Mouse (Mus musculus) splenic B cell, adult 2 months (primary cell): Measurements from ENCODE around the gene Ubr1.

Experiments
- DNase-seq: peaks from one replicate; pipeline ENCODE4 v3.0.0-alpha.2; 2011; ENCODE audit warnings: low read depth, low spot score
- H3K27me3 ChIP-seq: 2 replicates; pipeline ENCODE4 v1.6.1; 2012; ENCODE audit warnings: mild to moderate bottlenecking, low read length, moderate library complexity, mixed read lengths; ENCODE audit not compliant: control insufficient read depth, poor library complexity, insufficient read depth, severe bottlenecking
- H3K36me3 ChIP-seq: 2 replicates; pipeline ENCODE4 v1.6.1; 2012; ENCODE audit warnings: mild to moderate bottlenecking, low read length, moderate library complexity, mixed read lengths; ENCODE audit not compliant: control insufficient read depth, poor library complexity, insufficient read depth, severe bottlenecking

Ubr1 gene

GRCm38 (mm10) chr2:120852626-120853025, 117.9 kb downstream of the Ubr1 start:
- peak; percentile 23 for DNase-seq
- H3K27me3 ChIP-seq: no peaks in the 10 kb centered on the region
- H3K36me3 ChIP-seq: no peaks in the 10 kb centered on the region

GRCm38 (mm10) chr2:120850424-120851082, 120.0 kb downstream of the Ubr1 start, which contains the start of gene Ttbk2:
Gene Ttbk2 (minus strand): TSS chr2:120850604.
- peak; percentile 94 for DNase-seq
- Histone ChIP-seq H3K36me3 (no peaks in the 10 kb centered on the region), H3K27me3 (no peaks in the 10 kb centered on the region)

- no peak for DNase-seq
- no peaks in the 10 kb centered on the region for H3K27me3 ChIP-seq
Observed at GRCm38 (mm10) chr2:120849449-120850423, 120.8 kb downstream of the Ubr1 start, which contains the start of gene Cdan1. Gene Cdan1 (minus strand): TSS chr2:120850128.

GRCm38 (mm10) chr2:120845280-120845679, 125.2 kb downstream of the Ubr1 start:
- Histone ChIP-seq H3K27me3 (no peaks in the 10 kb centered on the region), H3K36me3 (no peaks in the 10 kb centered on the region)
- DNase-seq: no peak

More at GRCm38 (mm10) chr2:120849449-120850423, 120.8 kb downstream of the Ubr1 start, which contains the start of gene Cdan1:
- no peaks in the 10 kb centered on the region for H3K36me3 ChIP-seq

- DNase-seq: no peak
- Histone ChIP-seq H3K27me3 (no peaks in the 10 kb centered on the region), H3K36me3 (no peaks in the 10 kb centered on the region)
Observed at GRCm38 (mm10) chr2:120843990-120844389, 126.5 kb downstream of the Ubr1 start.

GRCm38 (mm10) chr2:120841211-120841610, 129.3 kb downstream of the Ubr1 start:
- no peaks in the 10 kb centered on the region for H3K36me3 ChIP-seq
- no peaks in the 10 kb centered on the region for H3K27me3 ChIP-seq
- no peak for DNase-seq

GRCm38 (mm10) chr2:120835167-120835566, 135.3 kb downstream of the Ubr1 start:
- no peak for DNase-seq
- H3K36me3 ChIP-seq: no peaks in the 10 kb centered on the region
- H3K27me3 ChIP-seq: no peaks in the 10 kb centered on the region

GRCm38 (mm10) chr2:120826936-120827638, 143.4 kb downstream of the Ubr1 start:
- DNase-seq: no peak
- no peaks in the 10 kb centered on the region for H3K27me3 ChIP-seq

More at GRCm38 (mm10) chr2:120826936-120827638, 143.4 kb downstream of the Ubr1 start:
- no peaks in the 10 kb centered on the region for H3K36me3 ChIP-seq
